Mouse (Mus musculus): ENCODE measurements around the gene F2rl2.

DNA sequence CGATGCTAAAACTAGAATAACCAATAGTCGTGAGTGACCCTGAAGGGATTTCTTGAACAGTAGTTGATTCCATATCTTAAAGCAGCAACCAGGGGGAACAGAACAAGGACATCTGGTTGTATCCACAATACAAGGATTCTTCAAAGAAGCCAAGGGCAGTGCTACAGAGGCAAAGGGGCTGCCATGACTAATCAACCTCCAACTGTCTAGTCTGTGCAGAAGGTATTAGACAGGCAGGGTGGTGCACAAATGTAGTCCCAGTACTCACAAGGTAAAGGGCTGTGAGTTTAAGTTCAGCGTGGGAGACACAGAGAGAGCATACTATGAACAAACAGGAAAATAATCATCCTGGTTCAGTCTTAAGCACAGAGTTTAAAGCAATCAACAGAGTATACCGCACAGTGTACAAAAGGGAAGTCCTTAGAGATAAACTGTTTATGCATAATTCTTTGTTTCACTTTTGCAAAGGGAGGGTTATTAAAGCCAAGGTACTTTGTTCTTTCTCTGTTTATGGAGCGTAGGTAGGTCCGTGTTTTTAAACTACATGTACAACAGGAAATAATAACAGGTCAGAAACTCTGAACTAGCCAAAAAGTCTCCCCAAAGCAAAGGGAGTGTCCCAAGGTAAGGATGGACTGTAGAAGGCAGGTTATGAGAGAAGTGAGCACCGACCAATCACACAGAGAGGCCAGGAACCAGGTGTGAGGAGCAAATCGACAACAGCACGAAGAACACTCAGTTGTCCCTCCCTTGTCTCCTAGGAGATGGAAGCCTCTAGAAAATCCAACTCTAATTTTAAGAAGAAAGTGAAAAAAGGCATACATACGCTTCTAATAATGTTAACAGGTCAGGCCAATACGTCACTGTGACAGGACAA, 45.4 kb downstream of the F2rl2 start:
- TF ChIP-seq GATA1 (IDR thresholded peaks at IDR 0.05; ENCODE audit: borderline replicate concordance, low read length) (no peak), FLI1 (IDR thresholded peaks at IDR 0.05; ENCODE audit: low read length) (no peak)
